Mouse (Mus musculus): ENCODE data around the gene Rbm8a.
A peak's percentile ranks its signal among the peaks of the same experiment; 100 is the strongest.

GRCm38 (mm10) chr3:96663432-96664239 is 33.9 kb downstream of the Rbm8a start:
- TF ChIP-seq CTCF (IDR thresholded peaks at IDR 0.05 in 2 of 3, conservative IDR thresholded peaks at IDR 0.05 in 1 of 3; ENCODE audit: control insufficient read depth in 1 of 3, insufficient read depth in 1 of 3, low read depth in 2 of 3, low read length in 3 of 3, poor library complexity in 1 of 3, severe bottlenecking in 1 of 3) (peak; percentile 81 to 89 (median 85)), SIN3A (IDR thresholded peaks at IDR 0.05; ENCODE audit: low read length) (0 out of 2 replicates have a peak, but pooled peaks have one; percentile 28), JUND (IDR thresholded peaks at IDR 0.05; ENCODE audit: low read depth, low read length) (no peak), ZKSCAN1 (IDR thresholded peaks at IDR 0.05; ENCODE audit: low read depth, low read length) (no peak), MAX (IDR thresholded peaks at IDR 0.05; ENCODE audit: low read length) (no peak), RCOR1 (IDR thresholded peaks at IDR 0.05; ENCODE audit: low read depth, low read length) (no peak), UBTF (IDR thresholded peaks at IDR 0.05; ENCODE audit: borderline replicate concordance, insufficient read depth, low read depth, low read length) (no peak), KAT2A (conservative IDR thresholded peaks at IDR 0.05; ENCODE audit: low read depth, low read length) (no peak), POLR2A (IDR thresholded peaks at IDR 0.05; ENCODE audit: control insufficient read depth in 1 of 2, insufficient read depth in 1 of 2, low read depth in 1 of 2, low read length in 2 of 2, poor library complexity in 1 of 2) (no peak), ETS1 (IDR thresholded peaks at IDR 0.05; ENCODE audit: low read depth, low read length) (no peak), GATA1 (IDR thresholded peaks at IDR 0.05; ENCODE audit: low read depth, low read length) (no peak), MYC (IDR thresholded peaks at IDR 0.05; ENCODE audit: low read depth, low read length) (no peak), TAL1 (IDR thresholded peaks at IDR 0.05; ENCODE audit: low read length) (no peak), MAFK (IDR thresholded peaks at IDR 0.05; ENCODE audit: borderline replicate concordance, low read depth, low read length) (no peak)

Data from MEL (cell line).